Mouse (Mus musculus) limb, embryonic 15.5 days (tissue): Measurements from ENCODE around the gene Sgsm2. TPM values are rescaled to one million over a fixed set of nuclear protein-coding genes. Genes with fewer than 3 reads are reported as not detected.

Experiments used
- ATAC-seq: fragments of 200-750 bp; cut with Nextera tagmentation; 2 replicates; pipeline ENCODE4 v1.8.0; 2017; ENCODE audit warnings: low read depth, moderate TSS enrichment; ENCODE audit not compliant: insufficient number of reproducible peaks, low FRiP score, low TSS enrichment
- H3K27ac ChIP-seq: fragments of 300-500 bp; sonication (generic); 2 replicates; pipeline ENCODE4 v1.5.1; 2015; ENCODE audit warnings: moderate library complexity, mild to moderate bottlenecking, inconsistent platforms
- H3K27me3 ChIP-seq: fragments of 300-500 bp; sonication (generic); 2 replicates; pipeline ENCODE4 v1.6.1; 2015; ENCODE audit warnings: inconsistent platforms
- H3K36me3 ChIP-seq: fragments of 300-500 bp; sonication (generic); 2 replicates; pipeline ENCODE4 v1.6.1; 2015; ENCODE audit warnings: inconsistent platforms
- H3K4me1 ChIP-seq: fragments of 300-500 bp; sonication (generic); 2 replicates; pipeline ENCODE4 v1.6.1; 2015; ENCODE audit warnings: inconsistent platforms
- H3K4me2 ChIP-seq: fragments of 300-500 bp; sonication (generic); 2 replicates; pipeline ENCODE4 v1.6.1; 2015; ENCODE audit warnings: mild to moderate bottlenecking, inconsistent platforms
- H3K4me3 ChIP-seq: fragments of 300-500 bp; sonication (generic); 2 replicates; pipeline ENCODE4 v1.5.1; 2015; ENCODE audit warnings: mild to moderate bottlenecking, inconsistent platforms
- H3K9ac ChIP-seq: fragments of 300-500 bp; sonication (generic); 2 replicates; pipeline ENCODE4 v1.6.1; 2015; ENCODE audit warnings: inconsistent platforms
- H3K9me3 ChIP-seq: fragments of 300-500 bp; sonication (generic); 2 replicates; pipeline ENCODE4 v1.6.1; 2016; ENCODE audit warnings: inconsistent platforms
- WGBS: fragments of 180-500 bp; shearing (Covaris S2); methylation state at CpG from one replicate; pipeline ENCODE4 v1.1.7; 2015; 5-methylcytosine and 5-hydroxymethylcytosine counted together
- polyA plus RNA-seq: library from polyadenylated mRNA; unstranded; fragments of >200 nt; fragmentation: Nextera tagmentation; extraction: Ambion mirVana; gene quantifications from 2 replicates; pipeline ENCODE4 v1.2.1, GENCODE M21; 2015

Sgsm2 gene
- polyA plus RNA-seq, 1 experiment from 2014 or later, result 6.6 TPM

- Histone ChIP-seq H3K4me3 (no peak overlapping the region), H3K4me2 (no peak overlapping the region), H3K4me1 (peaks cover 22% of the 10 kb centered on the region), H3K27ac (no peak overlapping the region), H3K36me3 (no peaks in the 10 kb centered on the region), H3K9ac (no peak overlapping the region), H3K9me3 (no peaks in the 10 kb centered on the region), H3K27me3 (no peaks in the 10 kb centered on the region)
- ATAC-seq, result peak; percentile 57; the same call in 1 of the 2 replicates
- WGBS, result 3% methylated on average over 9 of the region's 9 CpGs
These were observed 20.1 kb downstream of the Sgsm2 start for GRCm38 (mm10) chr11:74876801-74877200.

GRCm38 (mm10) chr11:74874630-74875029 lies 22.2 kb downstream of the Sgsm2 start:
- Histone ChIP-seq H3K27me3 (no peaks in the 10 kb centered on the region), H3K4me1 (peaks cover 32% of the 10 kb centered on the region), H3K4me2 (no peak overlapping the region), H3K27ac (peak overlapping the region; percentile 34; the same call in 1 of the 2 replicates), H3K4me3 (no peak overlapping the region), H3K36me3 (no peaks in the 10 kb centered on the region), H3K9me3 (no peaks in the 10 kb centered on the region), H3K9ac (no peak overlapping the region)
- WGBS, result 49% methylated on average over 3 of the region's 3 CpGs
- ATAC-seq, result no peak

GRCm38 (mm10) chr11:74870991-74871622 lies 25.8 kb downstream of the Sgsm2 start:
- WGBS, result 25% methylated on average over 12 of the region's 12 CpGs
- H3K4me2 ChIP-seq, result no peak overlapping the region
- H3K4me1 ChIP-seq, result peaks cover 35% of the 10 kb centered on the region
- H3K9me3 ChIP-seq, result no peaks in the 10 kb centered on the region
- H3K36me3 ChIP-seq, result 0 out of 2 replicates have a peak, but pooled peaks cover 4% of the 10 kb centered on the region
- no peak overlapping the region for H3K9ac ChIP-seq
- no peaks in the 10 kb centered on the region for H3K27me3 ChIP-seq
- no peak overlapping the region for H3K4me3 ChIP-seq
- no peak; the same call in 1 of the 2 replicates for ATAC-seq
- peak overlapping the region; percentile 24; the same call in 1 of the 2 replicates for H3K27ac ChIP-seq

GRCm38 (mm10) chr11:74870544-74870943 lies 26.3 kb downstream of the Sgsm2 start:
- Histone ChIP-seq H3K9ac (no peak overlapping the region), H3K9me3 (no peaks in the 10 kb centered on the region), H3K27me3 (no peaks in the 10 kb centered on the region), H3K36me3 (0 out of 2 replicates have a peak, but pooled peaks cover 4% of the 10 kb centered on the region), H3K27ac (peak overlapping the region; percentile 24; the same call in 1 of the 2 replicates), H3K4me3 (no peak overlapping the region), H3K4me2 (no peak overlapping the region), H3K4me1 (peaks cover 35% of the 10 kb centered on the region)
- ATAC-seq, result no peak
- WGBS, result 60% methylated on average over 4 of the region's 4 CpGs

GRCm38 (mm10) chr11:74869603-74870002 lies 27.3 kb downstream of the Sgsm2 start:
- ATAC-seq, result no peak
- 84% methylated on average over 6 of the region's 6 CpGs for WGBS
- H3K27ac ChIP-seq, result no peak overlapping the region
- no peak overlapping the region for H3K4me3 ChIP-seq
- H3K4me2 ChIP-seq, result no peak overlapping the region
- no peaks in the 10 kb centered on the region for H3K9me3 ChIP-seq
- H3K27me3 ChIP-seq, result no peaks in the 10 kb centered on the region
- H3K36me3 ChIP-seq, result 0 out of 2 replicates have a peak, but pooled peaks cover 4% of the 10 kb centered on the region
- H3K9ac ChIP-seq, result no peak overlapping the region
- H3K4me1 ChIP-seq, result peaks cover 27% of the 10 kb centered on the region

- 83% methylated on average over 13 of the region's 13 CpGs for WGBS
- Histone ChIP-seq H3K4me2 (no peak overlapping the region), H3K27me3 (no peaks in the 10 kb centered on the region), H3K4me3 (no peak overlapping the region), H3K9me3 (no peaks in the 10 kb centered on the region), H3K4me1 (peaks cover 23% of the 10 kb centered on the region), H3K36me3 (0 out of 2 replicates have a peak, but pooled peaks cover 4% of the 10 kb centered on the region), H3K27ac (no peak overlapping the region), H3K9ac (no peak overlapping the region)
- ATAC-seq, result no peak
These were observed 28.7 kb downstream of the Sgsm2 start for GRCm38 (mm10) chr11:74868046-74868760.

GRCm38 (mm10) chr11:74867181-74867580 lies 29.7 kb downstream of the Sgsm2 start:
- WGBS, result 82% methylated on average over 2 of the region's 2 CpGs
- no peak for ATAC-seq
- H3K27ac ChIP-seq, result peak overlapping the region; percentile 52; the same call in 1 of the 2 replicates

GRCm38 (mm10) chr11:74866640-74867039 lies 30.2 kb downstream of the Sgsm2 start:
- H3K27ac ChIP-seq, result peak overlapping the region; percentile 52; the same call in 1 of the 2 replicates
- peak; percentile 41 for ATAC-seq
- H3K27me3 ChIP-seq, result no peaks in the 10 kb centered on the region
- H3K9me3 ChIP-seq, result no peaks in the 10 kb centered on the region
- H3K4me3 ChIP-seq, result no peak overlapping the region
- peaks cover 23% of the 10 kb centered on the region for H3K4me1 ChIP-seq
- no peak overlapping the region for H3K4me2 ChIP-seq
- no peak overlapping the region for H3K9ac ChIP-seq
- 0 out of 2 replicates have a peak, but pooled peaks cover 4% of the 10 kb centered on the region for H3K36me3 ChIP-seq
- WGBS, result 53% methylated on average over 4 of the region's 4 CpGs

More at GRCm38 (mm10) chr11:74867181-74867580, 29.7 kb downstream of the Sgsm2 start:
- Histone ChIP-seq H3K4me2 (no peak overlapping the region), H3K4me3 (no peak overlapping the region), H3K4me1 (peaks cover 23% of the 10 kb centered on the region), H3K27me3 (no peaks in the 10 kb centered on the region), H3K36me3 (0 out of 2 replicates have a peak, but pooled peaks cover 4% of the 10 kb centered on the region), H3K9ac (no peak overlapping the region), H3K9me3 (no peaks in the 10 kb centered on the region)

GRCm38 (mm10) chr11:74865252-74865651 lies 31.6 kb downstream of the Sgsm2 start:
- Histone ChIP-seq H3K27me3 (no peaks in the 10 kb centered on the region), H3K9ac (no peak overlapping the region), H3K4me2 (no peak overlapping the region), H3K36me3 (0 out of 2 replicates have a peak, but pooled peaks cover 6% of the 10 kb centered on the region), H3K4me3 (no peak overlapping the region), H3K4me1 (peaks cover 13% of the 10 kb centered on the region; the same call in 1 of the 2 replicates), H3K9me3 (no peaks in the 10 kb centered on the region), H3K27ac (no peak overlapping the region)
- 76% methylated on average over 9 of the region's 9 CpGs for WGBS
- ATAC-seq, result no peak

- no peaks in the 10 kb centered on the region for H3K27me3 ChIP-seq
- 79% methylated on average over 9 of the region's 9 CpGs for WGBS
- no peak overlapping the region for H3K27ac ChIP-seq
- no peak for ATAC-seq
- H3K4me3 ChIP-seq, result no peak overlapping the region
- peaks cover 11% of the 10 kb centered on the region; the same call in 1 of the 2 replicates for H3K36me3 ChIP-seq
- H3K9ac ChIP-seq, result no peak overlapping the region
- H3K4me1 ChIP-seq, result peaks cover 13% of the 10 kb centered on the region; the same call in 1 of the 2 replicates
- H3K4me2 ChIP-seq, result no peak overlapping the region
- no peaks in the 10 kb centered on the region for H3K9me3 ChIP-seq
These were observed 32.4 kb downstream of the Sgsm2 start for GRCm38 (mm10) chr11:74864421-74864820.

- Histone ChIP-seq H3K4me3 (no peak overlapping the region), H3K36me3 (peaks cover 11% of the 10 kb centered on the region; the same call in 1 of the 2 replicates), H3K9me3 (no peaks in the 10 kb centered on the region), H3K27me3 (no peaks in the 10 kb centered on the region), H3K4me2 (no peak overlapping the region), H3K27ac (no peak overlapping the region), H3K9ac (no peak overlapping the region), H3K4me1 (peaks cover 13% of the 10 kb centered on the region; the same call in 1 of the 2 replicates)
- WGBS, result 34% methylated on average over 11 of the region's 11 CpGs
- ATAC-seq, result no peak
These were observed 33.4 kb downstream of the Sgsm2 start for GRCm38 (mm10) chr11:74863471-74863870.

- Histone ChIP-seq H3K9ac (no peak overlapping the region), H3K27me3 (no peaks in the 10 kb centered on the region)
- WGBS, result 80% methylated on average over 5 of the region's 5 CpGs
These were observed 34.7 kb downstream of the Sgsm2 start for GRCm38 (mm10) chr11:74862129-74862528.

More at GRCm38 (mm10) chr11:74862129-74862528, 34.7 kb downstream of the Sgsm2 start:
- Histone ChIP-seq H3K36me3 (peaks cover 13% of the 10 kb centered on the region), H3K4me2 (no peak overlapping the region), H3K4me3 (no peak overlapping the region), H3K9me3 (no peaks in the 10 kb centered on the region), H3K27ac (no peak overlapping the region), H3K4me1 (peaks cover 9% of the 10 kb centered on the region; the same call in 1 of the 2 replicates)
- no peak for ATAC-seq
